Mouse (Mus musculus): ENCODE data around the gene Cul4a.

- TF ChIP-seq CTCF (IDR thresholded peaks at IDR 0.05; ENCODE audit: low read depth, low read length) (no peak), POLR2AphosphoS5 (IDR thresholded peaks at IDR 0.05; ENCODE audit: insufficient replicate concordance, low read depth, low read length) (no peak), TAL1 (conservative IDR thresholded peaks at IDR 0.05; ENCODE audit: low read depth, low read length) (no peak), GATA1 (IDR thresholded peaks at IDR 0.05; ENCODE audit: borderline replicate concordance, low read length) (no peak), GATA2 (IDR thresholded peaks at IDR 0.05; ENCODE audit: borderline replicate concordance, low read depth, low read length) (no peak)
These were observed 19.5 kb downstream of the Cul4a start for GRCm38 (mm10) chr8:13124897-13125296.

Measured in G1E (cell line).